Mouse (Mus musculus) spleen, adult 12 weeks (tissue): ENCODE data around the gene Cnot1.
A peak's percentile ranks its signal among the peaks of the same experiment; 100 is the strongest.

ENCODE experiments used
- DNase-seq: peaks from one replicate; pipeline ENCODE4 v3.0.0; 2022; ENCODE audit warnings: low spot score

Gene Cnot1

DNA sequence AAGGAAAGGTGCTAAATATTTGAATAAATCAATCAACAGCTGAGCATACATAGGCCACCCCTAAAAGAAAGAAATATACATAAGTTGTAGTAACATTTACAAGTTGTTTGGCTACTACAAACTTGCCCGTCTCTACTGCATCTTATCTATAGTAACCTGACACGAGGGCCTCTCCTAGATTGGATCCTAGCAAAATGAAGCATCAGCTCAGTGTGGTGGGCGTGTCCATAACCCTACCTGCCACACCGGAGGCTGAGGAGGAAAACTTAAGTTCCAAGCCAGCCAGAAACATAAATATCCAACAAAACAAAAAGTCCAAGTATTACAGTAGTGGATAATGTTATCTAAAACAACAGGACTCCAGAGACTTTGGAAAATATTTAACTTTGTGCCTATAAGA lies 79.6 kb downstream of the Cnot1 start:
- no peak for DNase-seq

DNA sequence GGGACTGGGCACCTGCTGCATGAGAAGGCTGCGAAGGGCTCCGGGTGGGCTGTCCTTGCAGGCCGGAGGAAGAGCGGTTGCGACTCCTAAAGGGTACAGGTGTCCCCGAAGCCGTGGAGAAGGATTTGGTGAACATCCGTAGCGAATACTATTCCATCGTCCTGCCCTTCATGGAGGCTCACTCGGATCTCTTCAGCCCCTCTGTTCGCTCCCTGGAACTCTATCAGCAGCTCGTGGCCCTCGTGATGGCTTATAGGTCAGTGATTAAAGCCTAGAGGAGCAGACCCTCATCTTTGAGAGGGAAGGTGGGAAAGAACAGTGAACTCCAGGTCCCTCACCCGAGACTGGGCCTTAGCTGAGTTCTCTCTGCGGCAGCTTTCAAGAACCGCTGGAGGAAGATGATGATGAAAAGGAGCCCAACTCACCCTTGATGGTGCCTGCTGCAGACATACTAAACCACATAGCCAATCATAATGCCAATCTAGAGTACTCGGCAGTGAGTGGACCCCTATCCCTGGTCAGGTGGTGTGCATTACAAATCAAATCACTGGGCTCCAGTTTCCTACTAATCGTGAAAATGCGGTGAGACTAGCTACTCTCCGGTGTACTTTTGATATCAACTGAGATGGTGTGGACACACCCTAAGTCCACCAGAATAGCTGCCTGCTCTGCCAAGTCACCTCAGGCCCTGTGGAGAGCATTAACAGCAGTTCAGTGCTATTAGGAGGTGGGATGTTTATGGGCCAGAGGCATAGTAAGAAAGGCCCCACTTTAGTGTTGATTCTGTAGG lies 90.5 kb downstream of the Cnot1 start:
- no peak for DNase-seq

DNA sequence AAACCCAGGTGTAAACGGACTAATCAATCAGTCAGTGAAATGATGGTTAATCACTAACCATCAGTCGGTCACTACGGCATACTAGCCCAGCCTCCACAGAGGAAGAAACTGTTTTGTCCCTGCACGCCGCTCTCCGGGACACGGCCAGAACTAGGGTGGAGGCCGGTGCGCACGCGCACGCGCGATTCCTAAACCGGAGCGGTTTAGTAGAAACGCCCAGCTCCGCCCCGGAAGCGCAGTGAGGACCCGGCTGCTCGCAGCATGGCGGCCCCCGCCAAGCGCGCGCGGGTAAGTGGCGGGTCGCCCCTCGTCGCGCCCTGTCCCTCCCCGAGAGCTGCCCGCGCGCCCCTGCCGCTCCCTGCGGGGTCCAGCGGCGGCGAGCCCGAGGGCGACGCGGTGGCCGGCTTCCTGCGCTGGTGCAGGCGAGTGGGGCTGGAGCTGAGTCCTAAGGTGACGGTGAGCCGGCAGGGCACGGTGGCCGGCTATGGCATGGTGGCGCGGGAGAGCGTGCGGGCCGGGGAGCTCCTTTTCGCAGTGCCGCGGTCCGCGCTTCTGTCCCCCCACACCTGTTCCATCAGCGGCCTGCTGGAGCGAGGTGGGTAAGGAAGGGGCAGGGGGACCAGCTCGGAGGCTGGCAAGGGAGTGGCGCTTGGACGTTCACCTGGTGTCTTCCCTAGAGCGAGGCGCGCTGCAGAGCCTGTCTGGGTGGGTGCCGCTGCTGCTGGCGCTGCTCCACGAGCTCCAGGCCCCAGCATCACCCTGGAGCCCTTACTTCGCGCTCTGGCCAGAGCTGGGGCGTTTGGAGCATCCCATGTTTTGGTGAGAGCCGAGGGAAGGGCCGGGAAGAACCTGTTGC lies 91.4 kb downstream of the Cnot1 start, which contains the start of gene Setd6:
Setd6 (plus strand) TSS at position 206 of the 856 bp plus-strand sequence.
- DNase-seq: peak; percentile 77

DNA sequence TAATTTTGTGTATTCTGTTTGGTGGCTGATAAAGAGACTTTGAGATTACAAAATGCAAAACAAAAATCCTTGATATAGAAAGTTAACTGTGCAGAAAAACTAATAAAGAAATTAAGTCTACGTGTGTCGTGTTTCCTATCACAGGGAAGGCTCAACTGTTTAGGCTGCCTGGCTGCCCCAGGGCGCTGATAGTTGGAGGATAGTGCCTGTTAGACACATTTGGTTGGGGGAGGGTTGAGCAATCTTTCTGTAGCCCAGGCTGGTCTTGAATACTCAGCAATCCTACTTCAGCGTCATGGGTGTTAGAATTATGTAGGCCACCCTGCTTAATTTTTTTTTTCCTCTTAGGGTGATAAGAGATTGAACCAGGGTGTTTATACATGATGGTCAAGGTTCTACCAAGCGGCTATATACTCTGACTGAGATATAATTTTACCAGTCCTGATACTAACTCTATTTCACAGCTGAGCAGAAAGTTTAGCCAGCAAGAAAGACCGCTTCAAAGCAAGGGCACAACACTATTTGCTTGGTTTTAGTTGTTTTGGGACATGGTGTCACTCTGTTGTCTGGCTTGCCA lies 92.3 kb downstream of the Cnot1 start:
- no peak for DNase-seq

DNA sequence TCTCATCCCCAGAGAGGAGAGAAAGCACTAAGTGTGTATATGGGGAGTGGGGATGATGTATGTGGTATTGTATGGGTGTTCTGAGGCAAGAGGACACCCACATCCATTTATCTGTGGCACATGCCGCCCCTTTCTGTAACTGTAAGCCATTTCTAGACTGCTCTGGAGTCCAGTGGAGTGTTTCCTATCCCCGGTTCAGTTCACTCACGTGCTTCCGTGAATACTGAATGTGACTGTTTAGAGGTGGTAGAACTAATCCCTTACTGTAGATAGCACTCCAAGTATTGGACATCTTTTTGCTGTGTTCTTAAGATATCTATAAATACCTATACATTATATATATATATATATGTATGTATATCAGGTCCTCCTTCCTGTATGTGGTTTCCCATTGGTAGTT lies 92.9 kb downstream of the Cnot1 start:
- no peak for DNase-seq

DNA sequence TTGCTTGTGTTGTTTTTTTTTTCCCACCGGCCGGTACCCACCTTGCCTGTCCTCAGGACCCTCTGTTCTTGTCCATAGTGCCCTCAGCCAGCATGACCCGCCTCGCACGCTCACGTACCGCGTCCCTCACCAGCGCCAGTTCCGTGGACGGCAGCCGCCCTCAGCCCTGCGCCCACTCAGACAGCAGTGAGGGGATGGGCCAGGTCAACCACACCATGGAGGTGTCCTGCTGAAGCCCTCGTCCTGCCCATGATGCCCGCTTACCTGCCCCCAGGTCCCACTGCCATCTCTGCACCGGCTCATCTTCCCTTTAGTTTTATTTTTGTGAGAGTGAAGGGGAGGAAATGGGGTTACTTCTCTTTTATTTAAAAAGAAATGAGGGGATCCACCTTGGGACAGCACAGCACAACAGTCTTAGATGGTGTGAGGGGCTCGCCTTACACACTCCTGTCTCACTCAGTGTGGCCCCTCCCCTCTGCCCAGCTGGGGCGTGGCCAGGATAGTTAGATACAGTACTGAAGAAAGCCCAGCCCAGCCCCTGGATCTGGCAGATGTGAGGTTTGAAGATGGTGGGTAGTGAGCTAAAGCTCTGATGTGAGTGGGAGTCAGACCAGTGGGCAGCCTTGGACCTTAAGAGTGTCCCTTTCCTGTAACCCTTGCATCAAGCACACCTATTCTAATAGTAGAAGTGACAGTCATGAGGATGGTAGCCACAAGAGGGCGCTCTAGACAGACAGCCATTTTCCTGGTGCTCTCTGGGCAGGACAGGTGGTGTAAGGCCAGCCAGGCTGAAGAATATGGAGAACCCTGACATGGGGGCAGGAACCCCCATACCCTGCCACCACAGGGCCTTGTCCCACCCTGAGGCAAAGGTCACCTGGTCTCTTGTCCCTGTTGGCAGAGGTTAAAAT lies 93.9 kb downstream of the Cnot1 start:
- DNase-seq: peak; percentile 71

DNA sequence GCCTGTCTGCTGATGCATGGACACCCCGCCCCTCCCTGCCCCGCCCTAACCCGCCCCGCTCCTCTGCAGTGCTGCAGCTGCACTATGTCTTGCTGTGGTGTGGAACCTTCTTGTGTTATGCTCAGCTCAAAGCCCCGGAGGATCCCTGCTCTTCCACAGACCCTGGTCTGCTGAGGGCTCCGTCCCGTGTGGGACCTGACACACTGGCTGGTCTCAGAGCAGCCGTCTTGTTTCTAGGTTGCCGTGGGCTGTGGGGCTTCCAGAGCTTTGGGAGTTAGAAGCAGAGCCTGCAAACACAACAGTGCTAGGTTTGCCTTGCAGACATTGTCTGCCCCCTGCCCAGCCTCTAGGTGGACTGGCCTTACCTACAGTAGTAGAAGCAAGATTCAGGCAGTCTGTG lies 94.9 kb downstream of the Cnot1 start:
- no peak for DNase-seq

DNA sequence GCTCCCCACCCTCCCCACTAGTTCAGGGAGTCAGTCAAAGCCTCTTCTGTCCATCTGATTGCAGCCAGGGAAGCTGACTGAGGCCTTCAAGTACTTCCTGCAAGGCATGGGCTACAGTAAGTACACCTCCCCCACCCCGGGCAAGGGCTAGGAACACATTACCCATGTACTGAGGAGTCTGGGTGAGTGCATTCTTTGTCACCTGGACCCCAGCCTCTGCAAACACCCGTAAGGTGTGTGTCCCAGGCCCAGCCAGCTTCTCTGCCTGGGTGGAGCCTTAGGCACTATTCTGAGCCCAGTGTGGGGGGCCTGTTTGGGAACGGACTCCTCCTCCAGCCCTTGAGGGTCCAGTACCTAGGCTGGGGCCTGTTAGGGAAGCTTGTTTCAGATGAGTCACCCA lies 96.2 kb downstream of the Cnot1 start:
- no peak for DNase-seq

DNA sequence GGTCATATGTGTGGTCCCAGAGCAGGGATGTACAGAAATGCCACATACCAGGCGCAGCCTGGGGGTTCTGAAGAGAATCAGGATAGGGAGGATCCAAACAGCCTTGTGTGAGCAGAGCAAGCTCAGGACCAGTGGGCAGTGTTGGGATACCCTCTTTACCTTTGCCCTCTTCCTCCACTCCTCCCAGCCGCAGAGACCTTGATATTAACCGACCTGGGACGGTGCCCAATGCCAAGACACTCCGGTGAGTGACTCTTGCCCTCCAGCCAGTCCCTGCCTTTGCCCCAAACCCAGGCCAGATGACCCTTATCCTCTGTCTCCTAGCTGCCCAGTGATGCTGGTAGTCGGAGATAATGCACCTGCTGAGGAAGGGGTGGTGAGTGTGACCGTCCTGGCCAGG lies 97.7 kb downstream of the Cnot1 start:
- no peak for DNase-seq

DNA sequence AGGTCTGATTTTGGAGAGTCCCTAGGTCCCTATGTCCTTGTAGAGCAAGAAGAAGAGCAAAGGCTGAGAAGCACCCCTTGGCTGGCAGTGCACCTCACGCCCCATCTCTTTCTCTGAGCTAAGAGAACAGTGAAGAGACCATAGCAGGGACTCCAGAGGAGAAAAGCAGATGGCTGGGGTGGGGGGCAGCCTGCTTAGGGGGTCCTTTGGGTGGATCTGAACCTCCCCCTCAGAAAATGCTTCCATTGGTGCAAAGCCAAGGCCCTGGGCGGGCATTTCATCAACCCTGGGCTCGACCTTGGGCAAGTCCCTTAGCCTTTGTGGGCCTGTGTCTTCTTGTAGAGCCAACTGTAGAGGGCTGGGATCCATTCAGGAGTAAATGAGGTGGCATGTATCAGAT lies 102.7 kb downstream of the Cnot1 start:
- no peak for DNase-seq

DNA sequence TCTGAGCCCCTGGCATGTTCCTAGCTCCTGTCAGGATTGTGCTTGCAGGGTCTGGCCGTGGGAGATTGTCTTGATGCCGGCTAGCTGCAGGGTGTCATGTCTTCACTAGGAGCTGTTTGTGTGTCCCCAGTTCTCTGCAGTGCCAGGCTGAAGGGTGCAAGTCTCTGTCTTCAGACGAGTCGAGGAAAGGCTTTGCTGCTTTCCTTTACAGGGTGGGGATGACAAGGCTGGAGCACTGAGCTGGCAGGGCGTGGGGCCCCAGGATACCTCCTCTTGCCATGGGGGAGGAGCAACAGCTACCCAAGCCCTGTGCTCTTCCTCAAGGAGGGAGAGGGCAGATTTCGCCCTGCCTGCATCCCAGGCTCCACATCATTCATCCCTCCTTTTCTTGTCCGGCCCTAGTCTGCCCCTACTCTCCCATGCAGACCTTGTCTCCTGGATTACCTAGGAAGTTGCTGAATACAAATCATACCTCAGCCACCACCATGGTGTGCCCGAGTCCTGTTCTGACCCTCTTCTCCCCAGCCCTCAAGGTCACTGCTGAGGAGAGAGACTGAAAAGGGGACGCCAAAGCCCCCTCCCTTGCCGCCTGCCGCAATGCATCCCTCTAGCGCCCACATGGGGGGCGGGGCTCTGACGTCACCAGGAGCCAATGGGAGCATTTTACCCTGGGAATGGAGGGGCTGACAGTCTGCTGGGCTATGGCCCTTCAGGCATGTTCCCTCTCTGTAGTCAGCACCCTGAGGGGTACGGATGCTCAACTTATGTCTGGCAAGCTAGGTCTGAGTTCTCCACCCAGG lies 103.6 kb downstream of the Cnot1 start:
- DNase-seq: no peak

DNA sequence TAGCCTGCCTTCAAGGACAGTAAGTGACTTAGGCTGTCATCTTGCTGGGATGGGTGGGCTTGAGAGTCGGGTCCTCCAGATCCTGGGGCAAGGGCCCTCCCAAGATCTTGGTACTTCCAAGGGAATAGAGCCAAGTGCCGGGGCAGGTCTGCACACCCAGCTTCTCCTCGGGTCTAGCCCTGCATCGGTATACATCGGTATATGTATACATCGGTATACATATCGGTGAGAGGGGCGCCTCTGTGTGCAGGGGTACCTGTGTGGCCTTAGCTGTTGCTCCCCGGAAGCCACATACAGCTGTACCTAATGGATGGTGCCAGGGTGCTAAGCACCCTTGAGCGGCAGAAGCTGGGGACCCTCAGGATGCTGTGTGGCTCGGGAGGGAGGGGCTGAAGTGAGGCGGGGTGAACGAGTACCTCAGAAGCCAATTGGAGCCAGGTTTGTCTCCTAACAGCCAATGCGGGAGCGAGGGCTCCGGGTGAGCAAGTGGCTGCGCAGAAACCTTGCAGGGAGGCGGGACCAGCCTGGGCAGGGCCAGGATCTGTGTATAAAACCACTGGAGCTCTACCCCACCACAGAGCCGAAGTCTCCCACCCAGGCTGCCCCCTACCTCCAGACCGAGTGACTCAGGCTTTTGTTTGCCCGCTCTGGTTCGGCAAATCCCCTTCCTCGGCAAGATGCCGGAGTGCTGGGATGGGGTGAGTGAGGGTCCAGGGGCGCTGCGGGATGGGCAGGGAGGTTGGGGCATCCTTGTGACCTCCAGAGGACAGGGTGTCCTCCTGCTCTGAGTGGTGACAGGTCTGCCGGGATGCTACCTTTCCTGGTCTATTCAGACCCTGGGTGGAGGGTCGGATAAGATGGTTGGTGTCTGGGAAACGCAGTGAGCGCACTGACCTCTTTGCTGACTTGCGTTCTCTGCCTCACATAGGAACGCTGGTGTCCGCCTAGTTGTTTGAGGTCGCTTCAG lies 104.5 kb downstream of the Cnot1 start:
- DNase-seq: no peak

DNA sequence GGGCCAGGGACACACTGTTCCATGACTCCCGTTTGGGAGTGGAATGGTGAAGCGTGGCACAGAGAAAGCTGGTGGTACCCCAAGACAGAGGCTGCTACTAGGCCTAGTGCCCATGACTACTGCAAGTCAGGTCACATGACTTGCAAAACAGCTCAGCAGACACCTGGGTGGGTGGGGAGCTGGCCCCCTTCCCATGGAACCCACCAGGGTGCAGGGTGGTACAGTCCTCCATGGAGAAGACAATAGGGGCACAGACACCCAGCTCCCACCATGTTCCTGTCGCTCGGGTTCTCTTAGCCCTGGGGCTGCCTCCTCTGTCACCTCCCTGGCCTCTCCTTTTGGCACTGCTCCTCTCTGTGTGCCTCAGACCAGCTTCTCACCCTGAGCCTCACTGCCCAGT lies 105.5 kb downstream of the Cnot1 start:
- DNase-seq: no peak

DNA sequence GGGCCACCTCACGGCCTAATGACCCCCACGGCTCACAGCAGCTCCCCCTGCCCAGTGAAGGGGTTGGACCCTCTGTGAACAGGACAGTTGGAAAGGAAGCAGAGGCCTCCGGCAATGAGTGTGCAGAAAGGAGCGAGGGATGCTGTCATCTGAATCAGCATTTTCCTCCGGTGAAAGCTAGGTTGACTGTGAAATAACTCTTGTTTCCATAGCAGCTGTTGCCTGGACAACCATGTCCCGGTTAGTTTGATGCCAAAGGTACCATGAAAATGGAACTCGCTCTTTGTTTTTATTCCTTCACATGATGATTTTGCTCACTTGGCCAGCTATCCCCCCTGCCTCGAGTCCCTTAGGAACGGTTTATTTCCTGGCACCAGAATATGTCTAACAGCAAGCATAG lies 107.0 kb downstream of the Cnot1 start:
- no peak for DNase-seq

DNA sequence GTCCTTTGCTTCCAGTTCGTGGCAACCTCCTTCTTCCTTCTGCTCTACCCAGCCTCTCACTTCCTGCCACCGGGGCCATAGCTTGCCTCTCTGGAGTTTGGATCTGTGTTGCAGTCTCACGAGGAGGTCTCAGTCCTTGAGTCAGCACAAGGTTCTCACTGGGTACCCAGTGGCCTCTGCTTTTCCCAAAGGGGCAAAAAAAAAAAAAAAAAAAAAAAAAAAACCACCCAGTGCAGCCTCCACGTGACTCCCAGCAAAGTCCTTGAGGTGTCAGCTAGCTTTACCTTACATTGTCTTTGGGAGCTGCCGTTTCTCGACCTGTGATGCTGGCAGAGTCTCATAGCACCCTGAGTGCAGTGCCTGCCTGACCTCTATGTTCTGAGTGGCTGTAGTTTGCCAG lies 109.1 kb downstream of the Cnot1 start:
- no peak for DNase-seq

DNA sequence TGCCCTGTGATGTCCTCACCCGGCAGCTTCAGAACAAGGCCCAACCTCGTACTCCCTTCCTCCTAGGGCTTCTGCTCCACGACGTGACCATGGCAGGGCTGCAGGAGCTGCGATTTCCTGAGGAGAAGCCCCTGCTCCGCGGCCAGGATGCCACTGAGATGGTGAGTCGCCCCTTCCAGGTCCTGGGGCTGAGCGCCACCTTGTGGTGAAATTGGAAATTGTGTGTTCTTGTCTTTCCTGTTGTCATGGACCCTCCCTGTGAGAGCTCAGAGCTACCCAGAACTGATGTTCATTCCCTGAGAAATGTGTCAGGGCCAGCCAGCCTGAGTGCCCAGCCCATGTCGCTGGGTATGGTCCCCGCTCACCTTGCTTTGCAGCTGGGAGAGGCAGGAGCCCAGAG lies 110.1 kb downstream of the Cnot1 start:
- DNase-seq: peak; percentile 47

DNA sequence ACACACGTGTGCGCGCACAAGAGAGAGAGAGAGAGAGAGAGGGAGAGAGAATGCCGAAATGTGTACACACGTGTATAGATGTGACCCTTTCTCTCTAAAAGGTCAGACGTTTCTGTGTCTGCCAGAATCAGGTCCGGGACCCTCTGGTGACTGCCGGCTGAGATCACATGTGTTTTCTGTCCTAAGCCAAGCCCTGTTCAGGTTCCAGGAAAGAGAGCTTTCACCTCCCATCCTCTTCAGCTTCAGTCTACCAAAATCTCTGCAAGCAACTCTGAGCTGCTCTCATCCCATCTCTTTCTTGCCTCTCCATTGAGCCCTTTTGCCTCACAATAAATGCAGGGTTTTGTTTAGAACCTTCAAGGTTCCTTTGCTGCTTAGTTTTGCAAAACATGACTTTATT lies 110.6 kb downstream of the Cnot1 start:
- DNase-seq: no peak

DNA sequence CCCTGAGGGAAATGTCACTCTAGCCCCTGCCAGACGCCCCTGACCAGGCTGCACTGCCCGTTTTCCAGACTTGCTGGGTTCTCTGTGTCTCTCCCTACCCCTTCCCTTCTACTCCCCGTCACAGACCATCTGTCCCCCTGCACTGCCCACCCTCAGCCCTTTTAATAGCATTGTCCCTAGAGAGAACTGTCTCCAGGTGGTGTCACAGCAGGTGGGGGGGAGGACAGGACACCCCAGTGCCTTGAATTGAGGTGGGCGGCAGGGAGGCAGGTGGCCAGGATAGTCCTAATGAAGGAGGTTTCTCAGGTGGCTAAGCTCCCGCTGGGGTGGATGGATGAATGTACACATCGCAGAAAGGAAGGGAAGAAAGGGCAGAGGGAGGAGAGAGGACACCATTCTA lies 112.6 kb downstream of the Cnot1 start:
- DNase-seq: no peak

DNA sequence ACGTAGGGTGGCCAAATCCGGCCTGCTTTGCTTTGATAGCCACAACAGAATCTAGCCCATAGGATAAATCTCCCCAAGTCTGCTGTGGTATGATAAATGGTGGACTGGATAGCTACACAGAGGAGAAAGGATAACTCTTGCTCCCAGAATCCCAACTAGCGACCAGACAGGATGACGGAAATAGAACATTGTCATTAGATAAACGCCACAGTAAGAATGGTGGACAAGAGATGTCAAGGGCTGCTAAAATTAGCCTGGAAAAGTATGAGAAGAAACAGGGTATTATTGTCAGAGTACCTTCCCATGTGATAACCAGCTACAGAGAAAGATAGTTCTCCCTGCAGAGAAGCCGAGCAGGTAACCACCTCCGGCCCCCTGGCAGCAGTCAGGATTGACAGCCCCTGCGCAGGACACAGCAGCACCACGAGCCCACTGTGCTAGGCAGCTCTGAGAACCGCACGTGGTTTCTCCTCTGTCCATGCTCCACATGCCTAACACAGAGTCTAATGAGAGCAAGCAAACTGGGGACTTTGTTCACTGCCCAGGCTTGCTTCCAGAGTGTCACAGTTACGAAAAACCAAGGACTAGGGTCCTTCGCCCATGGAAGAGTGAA lies 116.2 kb downstream of the Cnot1 start:
- DNase-seq: no peak
